Mouse (Mus musculus) ES-E14 (cell line): ENCODE measurements around the gene Cryzl1.

ENCODE experiments used
- CHD2 ChIP-seq: IDR thresholded peaks from 2 replicates; pipeline ENCODE4 v1.6.1; 2014; ENCODE audit warnings: mild to moderate bottlenecking, low read depth, low read length, inconsistent platforms
- ZC3H11A ChIP-seq: IDR thresholded peaks from 2 replicates; pipeline ENCODE4 v1.6.1; 2012; ENCODE audit warnings: low read depth, mild to moderate bottlenecking, inconsistent platforms, low read length, borderline replicate concordance
- ZNF384 ChIP-seq: IDR thresholded peaks from 2 replicates; pipeline ENCODE4 v1.6.1; 2012; ENCODE audit warnings: low read depth, low read length, inconsistent platforms

DNA sequence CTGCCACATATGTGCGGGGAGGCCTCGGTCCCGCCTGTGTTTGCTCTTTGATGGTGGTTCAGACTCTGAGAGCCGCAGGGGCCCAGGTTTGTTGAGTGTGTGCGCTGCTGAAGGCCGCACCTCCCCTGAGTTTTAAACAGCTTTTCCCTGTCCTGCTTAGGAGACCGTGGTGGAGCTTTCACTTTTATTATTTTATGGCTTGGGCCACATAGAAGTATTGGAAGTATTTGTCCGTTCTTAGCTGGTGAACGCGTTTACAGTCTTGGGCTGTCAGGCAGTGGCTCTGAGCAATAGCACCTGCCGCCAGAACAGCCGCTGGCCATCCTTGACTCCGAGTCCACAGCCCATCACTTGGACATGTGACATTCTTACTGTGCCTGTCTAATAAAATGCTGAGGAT, 26.9 kb downstream of the Cryzl1 start:
- no peak for TF ChIP-seq ZC3H11A
- TF ChIP-seq CHD2, result no peak
- TF ChIP-seq ZNF384, result no peak
